Mouse (Mus musculus) liver, adult 2 months (tissue): ENCODE results near the gene Mgat5b. TPM values are rescaled to one million over a fixed set of nuclear protein-coding genes. Genes with fewer than 3 reads are reported as not detected.

ENCODE experiments used
- DNase-seq: peaks from one replicate; pipeline ENCODE4 v3.0.0-alpha.2; 2011; ENCODE audit warnings: low read depth, low spot score; ENCODE audit errors: extremely low read depth
- H3K27ac ChIP-seq: fragments of 200-500 bp; replicated peaks from 2 replicates; pipeline ENCODE4 v1.5.1; 2012; ENCODE audit warnings: low read depth, mild to moderate bottlenecking, control low read depth, inconsistent platforms, low read length; ENCODE audit not compliant: insufficient read depth
- H3K27me3 ChIP-seq: fragments of 200-500 bp; 2 replicates; pipeline ENCODE4 v1.6.1; 2012; ENCODE audit warnings: mild to moderate bottlenecking, moderate library complexity, low read length, inconsistent platforms; ENCODE audit not compliant: control insufficient read depth, insufficient read depth
- H3K36me3 ChIP-seq: fragments of 200-500 bp; 2 replicates; pipeline ENCODE4 v1.6.1; 2012; ENCODE audit warnings: low read length, inconsistent platforms; ENCODE audit not compliant: control insufficient read depth, insufficient read depth
- H3K4me1 ChIP-seq: fragments of 200-500 bp; 2 replicates; pipeline ENCODE4 v1.6.1; 2011; ENCODE audit warnings: low read length; ENCODE audit not compliant: control insufficient read depth, insufficient read depth
- H3K4me3 ChIP-seq: fragments of 200-500 bp; 2 replicates; pipeline ENCODE4 v1.5.1; 2011; ENCODE audit warnings: low read depth, mild to moderate bottlenecking, control low read depth, low read length, moderate library complexity; ENCODE audit not compliant: insufficient read depth
- H3K79me2 ChIP-seq: fragments of 200-500 bp; 2 replicates; pipeline ENCODE4 v1.6.1; 2012; ENCODE audit warnings: inconsistent platforms, mild to moderate bottlenecking, low read length, moderate library complexity; ENCODE audit not compliant: control insufficient read depth, insufficient read depth
- H3K9ac ChIP-seq: fragments of 200-500 bp; 2 replicates; pipeline ENCODE4 v1.6.1; 2012; ENCODE audit warnings: low read depth, mild to moderate bottlenecking, control low read depth, inconsistent platforms, low read length
- CTCF ChIP-seq: fragments of 200-500 bp; IDR thresholded peaks from 2 replicates; pipeline ENCODE4 v1.5.1; 2011; ENCODE audit warnings: low read depth, low read length, control low read depth
- POLR2A ChIP-seq: fragments of 200-500 bp; IDR thresholded peaks from 2 replicates; pipeline ENCODE4 v1.6.1; 2011; ENCODE audit warnings: low read length, control low read depth; ENCODE audit not compliant: insufficient read depth; ENCODE audit errors: extremely low read depth
- WGBS: fragments of 180-500 bp; shearing (Covaris S2); methylation state at CpG from one replicate; pipeline ENCODE4 v1.1.7; 2018; 5-methylcytosine and 5-hydroxymethylcytosine counted together
- polyA plus RNA-seq: library from polyadenylated mRNA; depleted of rRNA; stranded (reverse); fragments of >200 nt; gene quantifications from 2 replicates; pipeline ENCODE4 v1.2.3, GENCODE M21; 2012
- total RNA-seq: library from RNA; depleted of rRNA; stranded (reverse); fragments of >200 nt; gene quantifications from 2 replicates; pipeline ENCODE4 v1.2.3, GENCODE M21; 2014

The Mgat5b gene
- total and polyA plus RNA-seq, 2 experiments = not detected

GRCm38 (mm10) chr11:117001789-117002188 lies 83.1 kb downstream of the Mgat5b start:
- H3K9ac ChIP-seq = no peak overlapping the region
- no peak overlapping the region for H3K27ac ChIP-seq
- H3K79me2 ChIP-seq = no peaks in the 10 kb centered on the region
- TF ChIP-seq CTCF (no peak), POLR2A (no peak)
- H3K4me3 ChIP-seq = no peak overlapping the region
- no peaks in the 10 kb centered on the region for H3K36me3 ChIP-seq
- 55% methylated on average over 4 of the region's 4 CpGs for WGBS
- DNase-seq = no peak
- H3K4me1 ChIP-seq = no peaks in the 10 kb centered on the region
- no peaks in the 10 kb centered on the region for H3K27me3 ChIP-seq

GRCm38 (mm10) chr11:117003503-117003902 lies 84.8 kb downstream of the Mgat5b start:
- no peaks in the 10 kb centered on the region for H3K79me2 ChIP-seq
- TF ChIP-seq CTCF (no peak), POLR2A (no peak)
- WGBS = 59% methylated on average over 9 of the region's 9 CpGs
- H3K4me3 ChIP-seq = no peak overlapping the region
- H3K9ac ChIP-seq = no peak overlapping the region
- no peaks in the 10 kb centered on the region for H3K27me3 ChIP-seq
- no peaks in the 10 kb centered on the region for H3K4me1 ChIP-seq
- no peak for DNase-seq
- no peaks in the 10 kb centered on the region for H3K36me3 ChIP-seq
- no peak overlapping the region for H3K27ac ChIP-seq

GRCm38 (mm10) chr11:117004277-117004676 lies 85.6 kb downstream of the Mgat5b start:
- no peak overlapping the region for H3K4me3 ChIP-seq
- H3K4me1 ChIP-seq = no peaks in the 10 kb centered on the region
- no peak overlapping the region for H3K9ac ChIP-seq
- H3K79me2 ChIP-seq = no peaks in the 10 kb centered on the region
- no peak for DNase-seq
- H3K27ac ChIP-seq = no peak overlapping the region
- TF ChIP-seq POLR2A (no peak), CTCF (no peak)
- no peaks in the 10 kb centered on the region for H3K27me3 ChIP-seq
- H3K36me3 ChIP-seq = no peaks in the 10 kb centered on the region
- 24% methylated on average over 9 of the region's 9 CpGs for WGBS

GRCm38 (mm10) chr11:117017462-117017861 lies 98.8 kb downstream of the Mgat5b start:
- no peaks in the 10 kb centered on the region for H3K36me3 ChIP-seq
- TF ChIP-seq CTCF (no peak), POLR2A (no peak)
- no peak overlapping the region for H3K9ac ChIP-seq
- no peak overlapping the region for H3K4me3 ChIP-seq
- H3K79me2 ChIP-seq = no peaks in the 10 kb centered on the region
- WGBS = 66% methylated on average over 4 of the region's 4 CpGs
- no peaks in the 10 kb centered on the region for H3K4me1 ChIP-seq
- no peak for DNase-seq
- no peak overlapping the region for H3K27ac ChIP-seq
- H3K27me3 ChIP-seq = 0 out of 2 replicates have a peak, but pooled peaks cover 3% of the 10 kb centered on the region

- Histone ChIP-seq H3K27ac (no peak overlapping the region), H3K4me3 (no peak overlapping the region), H3K36me3 (no peaks in the 10 kb centered on the region), H3K9ac (no peak overlapping the region), H3K4me1 (no peaks in the 10 kb centered on the region), H3K79me2 (no peaks in the 10 kb centered on the region), H3K27me3 (0 out of 2 replicates have a peak, but pooled peaks cover 3% of the 10 kb centered on the region)
- WGBS = 7% methylated on average over 8 of the region's 8 CpGs
- TF ChIP-seq POLR2A (no peak), CTCF (peak; percentile 62)
- DNase-seq = peak; percentile 29
These were observed 99.7 kb downstream of the Mgat5b start for GRCm38 (mm10) chr11:117018410-117018809.

GRCm38 (mm10) chr11:117021026-117021425 lies 102.4 kb downstream of the Mgat5b start:
- 80% methylated on average over 2 of the region's 2 CpGs for WGBS

More at GRCm38 (mm10) chr11:117021026-117021425, 102.4 kb downstream of the Mgat5b start:
- Histone ChIP-seq H3K4me3 (no peak overlapping the region), H3K9ac (no peak overlapping the region), H3K79me2 (no peaks in the 10 kb centered on the region), H3K27ac (no peak overlapping the region), H3K36me3 (no peaks in the 10 kb centered on the region), H3K27me3 (no peaks in the 10 kb centered on the region), H3K4me1 (no peaks in the 10 kb centered on the region)
- TF ChIP-seq POLR2A = no peak
- no peak for TF ChIP-seq CTCF
- DNase-seq = no peak
